Mouse (Mus musculus) MEL (cell line): ENCODE results near the gene Plekhh3.
"Not testable (repeated sequence)": the region's sequence is repeated elsewhere in the genome, so short reads cannot be mapped to it uniquely, and the experiment has no call there.

ENCODE experiments used
- CTCF ChIP-seq, 3 experiments: IDR thresholded peaks in 2 of 3; conservative IDR thresholded peaks in 1 of 3; 2 replicates each; pipeline ENCODE4 v1.5.1; 2011 to 2012; ENCODE audit warnings: low read length in 3 of 3, low read depth in 2 of 3, mild to moderate bottlenecking in 2 of 3, improper control_type of control experiment in 1 of 3, inconsistent platforms in 1 of 3, mixed read lengths in 1 of 3, moderate library complexity in 1 of 3; ENCODE audit not compliant: control insufficient read depth in 1 of 3, insufficient read depth in 1 of 3, poor library complexity in 1 of 3, severe bottlenecking in 1 of 3
- GATA1 ChIP-seq: IDR thresholded peaks from 2 replicates; pipeline ENCODE4 v1.6.1; 2011; ENCODE audit warnings: low read depth, low read length, improper control_type of control experiment
- HCFC1 ChIP-seq: IDR thresholded peaks from 2 replicates; pipeline ENCODE4 v1.6.1; 2012; ENCODE audit warnings: low read depth, mild to moderate bottlenecking, inconsistent platforms, low read length, improper control_type of control experiment, moderate library complexity
- MAFK ChIP-seq: IDR thresholded peaks from 2 replicates; pipeline ENCODE4 v1.6.1; 2011; ENCODE audit warnings: low read depth, mild to moderate bottlenecking, low read length, improper control_type of control experiment, borderline replicate concordance
- NELFE ChIP-seq: IDR thresholded peaks from 2 replicates; pipeline ENCODE4 v1.6.1; 2011; ENCODE audit warnings: low read depth, low read length, improper control_type of control experiment
- POLR2A ChIP-seq, 2 experiments: IDR thresholded peaks; 2 replicates each; pipeline ENCODE4 v1.6.1; 2011 to 2012; ENCODE audit warnings: low read length in 2 of 2, mild to moderate bottlenecking in 2 of 2, control low read depth in 1 of 2, improper control_type of control experiment in 1 of 2, low read depth in 1 of 2, moderate library complexity in 1 of 2; ENCODE audit not compliant: control insufficient read depth in 1 of 2, insufficient read depth in 1 of 2, poor library complexity in 1 of 2
- POLR2AphosphoS2 ChIP-seq: IDR thresholded peaks from 2 replicates; pipeline ENCODE4 v1.6.1; 2011; ENCODE audit warnings: low read length, improper control_type of control experiment
- SMC3 ChIP-seq: IDR thresholded peaks from 2 replicates; pipeline ENCODE4 v1.6.1; 2011; ENCODE audit warnings: low read depth, low read length, improper control_type of control experiment
- TAL1 ChIP-seq: IDR thresholded peaks from 2 replicates; pipeline ENCODE4 v1.6.1; 2012; ENCODE audit warnings: mild to moderate bottlenecking, inconsistent platforms, low read length, moderate library complexity, mixed read lengths
- TCF12 ChIP-seq: IDR thresholded peaks from 2 replicates; pipeline ENCODE4 v1.6.1; 2014; ENCODE audit warnings: low read depth, mild to moderate bottlenecking, inconsistent platforms, low read length, improper control_type of control experiment, moderate library complexity
- UBTF ChIP-seq: IDR thresholded peaks from 2 replicates; pipeline ENCODE4 v1.6.1; 2012; ENCODE audit warnings: low read depth, mild to moderate bottlenecking, inconsistent platforms, low read length, improper control_type of control experiment, moderate library complexity, borderline replicate concordance; ENCODE audit not compliant: insufficient read depth
- USF1 ChIP-seq: IDR thresholded peaks from 2 replicates; pipeline ENCODE4 v1.6.1; 2014; ENCODE audit warnings: low read depth, mild to moderate bottlenecking, inconsistent platforms, low read length, improper control_type of control experiment, moderate library complexity
- USF2 ChIP-seq, 2 experiments: IDR thresholded peaks; 2 replicates each; pipeline ENCODE4 v1.6.1; 2011 to 2012; ENCODE audit warnings: improper control_type of control experiment in 2 of 2, low read length in 2 of 2, borderline replicate concordance in 1 of 2, inconsistent platforms in 1 of 2, low read depth in 1 of 2, mild to moderate bottlenecking in 1 of 2; ENCODE audit not compliant: insufficient read depth in 1 of 2
- ZKSCAN1 ChIP-seq: IDR thresholded peaks from 2 replicates; pipeline ENCODE4 v1.6.1; 2012; ENCODE audit warnings: low read depth, mild to moderate bottlenecking, inconsistent platforms, low read length, improper control_type of control experiment, moderate library complexity

- TF ChIP-seq POLR2AphosphoS2; UBTF; POLR2A (IDR thresholded peaks at IDR 0.05; ENCODE audit: control insufficient read depth in 1 of 2, insufficient read depth in 1 of 2, low read depth in 1 of 2, low read length in 2 of 2, poor library complexity in 1 of 2); NELFE; TCF12; CTCF (IDR thresholded peaks at IDR 0.05 in 2 of 3, conservative IDR thresholded peaks at IDR 0.05 in 1 of 3; ENCODE audit: control insufficient read depth in 1 of 3, insufficient read depth in 1 of 3, low read depth in 2 of 3, low read length in 3 of 3, poor library complexity in 1 of 3, severe bottlenecking in 1 of 3); MAFK; GATA1; USF1; TAL1; HCFC1; SMC3; USF2 (IDR thresholded peaks at IDR 0.05; ENCODE audit: borderline replicate concordance in 1 of 2, insufficient read depth in 1 of 2, low read depth in 1 of 2, low read length in 2 of 2); ZKSCAN1: not testable (repeated sequence)
Measured at GRCm38 (mm10) chr11:101160981-101161505, 10.1 kb downstream of the Plekhh3 start.
